ENCODE assay signal across 7 mouse cellular contexts in genomic region chr4:134512798-134513197, GRCm38 (mm10). TPM values are rescaled to one million over a fixed set of nuclear protein-coding genes. Genes with fewer than 3 reads are reported as not detected.
A peak's percentile ranks its signal among the peaks of the same experiment; 100 is the strongest.
DNase-seq lines count a peak whose midpoint lies in the region; ATAC-seq lines count a peak whose summit lies in the region.

No protein-coding gene starts in this region.

- H3K9ac ChIP-seq in intestine, embryonic 15.5 days: no peak overlapping the region; the same call in 1 of the 2 replicates
- peak overlapping the region; percentile 66 for H3K9ac ChIP-seq in liver, embryonic 13.5 days

- H3K4me1 ChIP-seq in intestine, embryonic 15.5 days (replicated peaks): peaks cover 25% of the 10 kb centered on the region
- peaks cover 87% of the 10 kb centered on the region for H3K4me1 ChIP-seq in liver, embryonic 13.5 days (replicated peaks)

- DNase-seq in adrenal gland, adult 18-20 months (ENCODE audit: low spot score in 2 of 2): peak; percentile 70
- peak; percentile 73 for DNase-seq in embryo, embryonic 10 days (ENCODE audit: low spot score)
- peak; percentile 40 to 81 for DNase-seq in gastrocnemius, postnatal 4 days (ENCODE audit: low spot score in 2 of 2)
- no peak for DNase-seq in liver, embryonic 13.5 days
- DNase-seq in monocyte, adult 2 months (ENCODE audit: low read depth in 1 of 2, low spot score in 2 of 2): peak; percentile 45 to 50
- DNase-seq in thymus, postnatal 25 days: peak; percentile 40

- H3K27ac ChIP-seq in intestine, embryonic 15.5 days: peak overlapping the region; percentile 36; the same call in 1 of the 2 replicates
- peak overlapping the region; percentile 88 for H3K27ac ChIP-seq in liver, embryonic 13.5 days

- no peaks in the 10 kb centered on the region for H3K9me3 ChIP-seq in intestine, embryonic 15.5 days
- H3K9me3 ChIP-seq in liver, embryonic 13.5 days (replicated peaks): no peaks in the 10 kb centered on the region

- no peaks in the 10 kb centered on the region for H3K36me3 ChIP-seq in intestine, embryonic 15.5 days
- H3K36me3 ChIP-seq in liver, embryonic 13.5 days: peaks cover 31% of the 10 kb centered on the region

- H3K27me3 ChIP-seq in intestine, embryonic 15.5 days (replicated peaks): no peaks in the 10 kb centered on the region
- no peaks in the 10 kb centered on the region for H3K27me3 ChIP-seq in liver, embryonic 13.5 days

- H3K4me2 ChIP-seq in intestine, embryonic 15.5 days (replicated peaks): peak overlapping the region; percentile 85
- peak overlapping the region; percentile 93 for H3K4me2 ChIP-seq in liver, embryonic 13.5 days

- ATAC-seq in intestine, embryonic 15.5 days: peak; percentile 39
- peak; percentile 62 for ATAC-seq in liver, embryonic 13.5 days (ENCODE audit: low read depth)

- H3K4me3 ChIP-seq in intestine, embryonic 15.5 days (replicated peaks): peak overlapping the region; percentile 25
- H3K4me3 ChIP-seq in liver, embryonic 13.5 days (replicated peaks): peak overlapping the region; percentile 77

- WGBS in intestine, embryonic 15.5 days: 15% methylated on average over 15 of the region's 15 CpGs
- 3% methylated on average over 15 of the region's 15 CpGs for WGBS in liver, embryonic 13.5 days (ENCODE audit: insufficient replicate concordance)

RNA-seq across cellular contexts. Expression of gene Aunip, which starts 2.0 kb away (rescaled TPM):
- total RNA-seq in adrenal gland, adult 18-20 months (2021): under 1 TPM; 0.48 to 0.56 TPM
- total RNA-seq in gastrocnemius, postnatal 4 days (2021): 1 to 10 TPM; 1.9 to 2.1 TPM
- polyA plus RNA-seq in intestine, embryonic 15.5 days (2015; fragmentation: Nextera tagmentation; extraction: Ambion mirVana): 16.0 and 18.0 TPM in 2 replicates
- 25.4 and 30.6 TPM in 2 replicates for polyA plus RNA-seq in liver, embryonic 13.5 days (2015; fragmentation: Nextera tagmentation; extraction: Ambion mirVana)

RNA-seq across cellular contexts. Expression of gene Paqr7, which starts 16.3 kb away (rescaled TPM):
- total RNA-seq in adrenal gland, adult 18-20 months (2021): 10 to 100 TPM; 22.2 to 30.2 TPM
- 1 to 10 TPM; 4.8 to 6.3 TPM for total RNA-seq in gastrocnemius, postnatal 4 days (2021)
- 11.5 TPM in 2 replicates for polyA plus RNA-seq in intestine, embryonic 15.5 days (2015; fragmentation: Nextera tagmentation; extraction: Ambion mirVana)
- polyA plus RNA-seq in liver, embryonic 13.5 days (2015; fragmentation: Nextera tagmentation; extraction: Ambion mirVana): 6.5 and 7.4 TPM in 2 replicates

RNA-seq across cellular contexts. Expression of gene Mtfr1l, which starts 22.4 kb away (rescaled TPM):
- 100 to 1,000 TPM; 123 to 132 TPM for total RNA-seq in adrenal gland, adult 18-20 months (2021)
- 100 to 1,000 TPM in 1 of 2 experiments, 10 to 100 TPM in 1; 99.7 to 104 TPM for total RNA-seq in gastrocnemius, postnatal 4 days (2021)
- 88.3 and 96.4 TPM in 2 replicates for polyA plus RNA-seq in intestine, embryonic 15.5 days (2015; fragmentation: Nextera tagmentation; extraction: Ambion mirVana)
- polyA plus RNA-seq in liver, embryonic 13.5 days (2015; fragmentation: Nextera tagmentation; extraction: Ambion mirVana): 53.7 and 59.2 TPM in 2 replicates

RNA-seq across cellular contexts. Expression of gene Selenon, which starts 39.2 kb away (rescaled TPM):
- total RNA-seq in adrenal gland, adult 18-20 months (2021): 10 to 100 TPM; 24.3 to 28.9 TPM
- 10 to 100 TPM; 43.5 to 45.4 TPM for total RNA-seq in gastrocnemius, postnatal 4 days (2021)
- polyA plus RNA-seq in intestine, embryonic 15.5 days (2015; fragmentation: Nextera tagmentation; extraction: Ambion mirVana): 15.3 and 25.1 TPM in 2 replicates
- polyA plus RNA-seq in liver, embryonic 13.5 days (2015; fragmentation: Nextera tagmentation; extraction: Ambion mirVana): 1.8 and 2.3 TPM in 2 replicates

RNA-seq across cellular contexts. Expression of gene Stmn1, which starts 44.7 kb away (rescaled TPM):
- 10 to 100 TPM; 24.8 to 25.6 TPM for total RNA-seq in adrenal gland, adult 18-20 months (2021)
- total RNA-seq in gastrocnemius, postnatal 4 days (2021): 100 to 1,000 TPM; 152 to 171 TPM
- polyA plus RNA-seq in intestine, embryonic 15.5 days (2015; fragmentation: Nextera tagmentation; extraction: Ambion mirVana): 1,243 and 1,415 TPM in 2 replicates
- 514 and 581 TPM in 2 replicates for polyA plus RNA-seq in liver, embryonic 13.5 days (2015; fragmentation: Nextera tagmentation; extraction: Ambion mirVana)
